Mouse (Mus musculus) kidney, adult 2 months (tissue): Measurements from ENCODE around the gene Pik3r5. TPM values are rescaled to one million over a fixed set of nuclear protein-coding genes. Genes with fewer than 3 reads are reported as not detected.

Experiments used
- DNase-seq: peaks from one replicate; pipeline ENCODE4 v3.0.0; 2021
- H3K27ac ChIP-seq: fragments of 200-500 bp; 2 replicates; pipeline ENCODE4 v1.5.1; 2012; ENCODE audit warnings: low read depth, low read length, control low read depth, inconsistent platforms; ENCODE audit not compliant: insufficient read depth
- H3K27me3 ChIP-seq: fragments of 200-500 bp; replicated peaks from 2 replicates; pipeline ENCODE4 v1.6.1; 2012; ENCODE audit warnings: mild to moderate bottlenecking, moderate library complexity, low read length, inconsistent platforms; ENCODE audit not compliant: control insufficient read depth, insufficient read depth
- H3K36me3 ChIP-seq: fragments of 200-500 bp; 2 replicates; pipeline ENCODE4 v1.6.1; 2012; ENCODE audit warnings: mild to moderate bottlenecking, moderate library complexity, low read length, inconsistent platforms; ENCODE audit not compliant: control insufficient read depth, insufficient read depth
- H3K4me1 ChIP-seq: fragments of 200-500 bp; 2 replicates; pipeline ENCODE4 v1.6.1; 2011; ENCODE audit warnings: low read length; ENCODE audit not compliant: control insufficient read depth, insufficient read depth
- H3K4me3 ChIP-seq: fragments of 200-500 bp; 2 replicates; pipeline ENCODE4 v1.5.1; 2011; ENCODE audit warnings: mild to moderate bottlenecking, low read depth, low read length, control low read depth; ENCODE audit not compliant: insufficient read depth
- CTCF ChIP-seq: fragments of 200-500 bp; conservative IDR thresholded peaks from 2 replicates; pipeline ENCODE4 v1.5.1; 2011; ENCODE audit warnings: low read depth, mild to moderate bottlenecking, control low read depth, low read length, moderate library complexity, mixed read lengths; ENCODE audit not compliant: insufficient read depth, insufficient read length
- POLR2A ChIP-seq: fragments of 200-500 bp; IDR thresholded peaks from one replicate; pipeline ENCODE4 v1.6.1; 2011; ENCODE audit warnings: low read depth, low read length, control low read depth
- WGBS: fragments of 180-500 bp; shearing (Covaris S2); methylation state at CpG from one replicate; pipeline ENCODE4 v1.1.7; 2018; 5-methylcytosine and 5-hydroxymethylcytosine counted together
- polyA plus RNA-seq: library from polyadenylated mRNA; depleted of rRNA; stranded (reverse); fragments of >200 nt; gene quantifications from 2 replicates; pipeline ENCODE4 v1.2.3, GENCODE M21; 2012

Gene Pik3r5
- polyA plus RNA-seq, 1 experiment: 2.2 TPM

GRCm38 (mm10) chr11:68400727-68401219 is 31.1 kb upstream of the Pik3r5 start, which contains the start of gene Ntn1:
TSS of gene Ntn1 (minus strand) at chr11:68400823.
- Histone ChIP-seq H3K4me3 (peak within 1 kb of the TSS; percentile 55), H3K4me1 (peaks cover under 1% of the 10 kb centered on the region; the same call in 1 of the 2 replicates), H3K27ac (peak within 1 kb of the TSS; percentile 20), H3K27me3 (no peaks in the 10 kb centered on the region; the same call in 1 of the 2 replicates), H3K36me3 (no peaks in the 10 kb centered on the region)
- DNase-seq: no peak
- whole genome bisulfite sequencing: 38% methylated on average over 11 of the region's 11 CpGs
- TF ChIP-seq POLR2A: no peak
- TF ChIP-seq CTCF: no peak

DNA sequence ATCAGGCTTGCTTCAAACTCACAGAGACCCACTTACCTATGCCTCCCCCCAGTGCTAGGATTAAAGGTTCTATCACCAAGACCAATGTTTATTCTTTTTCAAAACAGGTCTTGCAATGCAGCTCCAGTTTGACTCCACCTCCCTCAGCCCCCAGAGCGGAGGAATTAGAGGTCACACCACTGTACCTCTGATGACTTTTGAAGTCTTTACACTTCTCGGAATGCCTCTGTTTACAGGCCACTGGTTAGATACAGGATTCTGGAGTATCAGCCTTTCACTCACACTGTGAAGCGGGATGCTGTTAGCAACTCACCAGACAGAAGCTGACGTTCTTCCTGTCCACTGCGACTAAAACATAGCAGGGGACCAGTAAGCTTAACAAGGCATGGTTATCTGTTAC is 30.5 kb upstream of the Pik3r5 start:
- 64% methylated on average over 5 of the region's 5 CpGs for WGBS
- TF ChIP-seq CTCF: no peak
- TF ChIP-seq POLR2A: no peak
- DNase-seq: no peak
- H3K27me3 ChIP-seq: no peaks in the 10 kb centered on the region; the same call in 1 of the 2 replicates
- H3K36me3 ChIP-seq: no peaks in the 10 kb centered on the region
- no peak overlapping the region for H3K4me3 ChIP-seq
- H3K27ac ChIP-seq: no peak overlapping the region
- no peaks in the 10 kb centered on the region for H3K4me1 ChIP-seq

DNA sequence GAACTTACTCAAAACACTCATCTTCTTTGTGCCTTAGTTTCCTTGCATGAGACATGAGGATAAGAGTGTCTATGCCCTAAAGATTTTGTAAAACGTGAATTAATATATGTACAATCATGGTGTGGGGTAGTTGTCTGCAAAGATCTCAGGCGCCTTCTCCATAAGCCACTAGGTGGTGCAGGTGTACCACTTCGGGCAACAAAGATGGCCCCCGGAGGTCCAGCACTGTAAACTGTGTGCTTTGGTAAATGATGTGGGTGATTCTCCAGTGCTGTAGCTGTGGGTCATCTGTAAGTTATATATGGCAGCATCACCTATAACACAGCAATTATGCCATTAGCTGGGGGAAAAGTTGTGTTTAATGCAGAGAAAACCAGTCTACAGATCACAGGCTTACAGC is 27.7 kb upstream of the Pik3r5 start:
- TF ChIP-seq POLR2A (no peak), CTCF (peak; percentile 43; the same call in 1 of the 2 replicates)
- DNase-seq: no peak
- 61% methylated on average over 4 of the region's 4 CpGs for WGBS
- H3K4me1 ChIP-seq: no peaks in the 10 kb centered on the region
- H3K4me3 ChIP-seq: no peak overlapping the region
- H3K36me3 ChIP-seq: no peaks in the 10 kb centered on the region
- no peaks in the 10 kb centered on the region; the same call in 1 of the 2 replicates for H3K27me3 ChIP-seq
- no peak overlapping the region for H3K27ac ChIP-seq

DNA sequence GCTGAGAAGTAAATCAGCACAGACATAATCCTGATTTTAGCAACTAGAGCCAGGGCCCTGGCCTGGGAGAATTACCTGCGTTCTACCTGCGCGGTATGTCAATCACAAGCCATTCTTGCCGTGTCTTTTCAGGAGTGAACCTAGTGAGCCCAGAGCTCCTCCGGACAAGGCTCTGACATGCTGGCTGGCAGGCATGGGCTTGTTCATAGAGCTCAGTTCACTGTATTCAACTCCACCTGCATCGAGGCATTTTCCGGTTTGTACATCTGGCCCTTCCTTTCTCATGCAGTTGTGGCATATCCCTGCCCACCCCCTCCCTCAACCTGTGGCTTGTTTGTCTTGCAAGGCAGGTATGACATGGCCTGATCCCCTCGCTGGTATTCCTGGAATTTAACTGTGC is 26.3 kb upstream of the Pik3r5 start:
- H3K4me1 ChIP-seq: no peaks in the 10 kb centered on the region
- DNase-seq: no peak
- H3K36me3 ChIP-seq: no peaks in the 10 kb centered on the region
- no peak overlapping the region for H3K4me3 ChIP-seq
- H3K27me3 ChIP-seq: no peaks in the 10 kb centered on the region
- WGBS: 89% methylated on average over 8 of the region's 8 CpGs
- no peak overlapping the region for H3K27ac ChIP-seq
- TF ChIP-seq CTCF (no peak), POLR2A (no peak)

DNA sequence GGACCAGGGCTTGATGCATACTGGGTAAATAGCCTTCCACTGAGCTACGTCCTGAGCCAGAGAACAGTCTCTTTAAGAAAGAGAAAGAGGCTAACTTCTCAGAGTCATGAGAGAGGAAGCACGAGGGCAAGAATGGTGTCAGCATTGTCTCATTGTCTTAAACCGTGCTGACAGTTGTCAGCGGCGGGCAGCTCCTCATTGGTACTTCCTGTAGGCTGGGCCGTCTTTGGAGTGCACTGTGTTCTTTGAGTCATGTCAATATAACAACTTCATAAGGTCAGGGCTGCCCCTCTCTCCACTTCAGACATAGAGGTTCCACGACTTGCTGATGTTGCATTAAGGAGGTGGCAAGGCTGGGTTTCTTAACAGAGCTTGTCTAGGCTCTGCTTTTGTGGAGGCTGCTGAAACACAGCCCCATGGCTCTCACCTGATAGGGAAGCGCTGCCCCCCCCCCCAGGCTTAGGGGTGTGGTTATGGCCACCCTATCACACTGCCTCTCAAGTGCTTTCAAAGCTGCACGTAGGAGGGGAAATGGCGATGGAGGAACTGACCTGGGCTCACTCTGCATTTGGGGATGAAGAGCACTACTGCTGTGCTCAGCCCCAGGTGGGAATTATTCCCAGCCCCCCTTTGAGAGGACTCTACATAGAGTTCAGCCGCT is 24.5 kb upstream of the Pik3r5 start:
- Histone ChIP-seq H3K36me3 (no peaks in the 10 kb centered on the region), H3K27ac (no peak overlapping the region), H3K4me3 (no peak overlapping the region), H3K4me1 (no peaks in the 10 kb centered on the region), H3K27me3 (no peaks in the 10 kb centered on the region)
- no peak for DNase-seq
- TF ChIP-seq POLR2A (no peak), CTCF (no peak)
- 78% methylated on average over 11 of the region's 11 CpGs for WGBS

GRCm38 (mm10) chr11:68408127-68408526 is 23.8 kb upstream of the Pik3r5 start:
- WGBS: 61% methylated on average over 2 of the region's 2 CpGs
- peak; percentile 80 for TF ChIP-seq CTCF
- TF ChIP-seq POLR2A: no peak
- Histone ChIP-seq H3K27me3 (no peaks in the 10 kb centered on the region), H3K4me3 (no peak overlapping the region), H3K4me1 (no peaks in the 10 kb centered on the region), H3K36me3 (no peaks in the 10 kb centered on the region), H3K27ac (no peak overlapping the region)
- peak; percentile 80 for DNase-seq

DNA sequence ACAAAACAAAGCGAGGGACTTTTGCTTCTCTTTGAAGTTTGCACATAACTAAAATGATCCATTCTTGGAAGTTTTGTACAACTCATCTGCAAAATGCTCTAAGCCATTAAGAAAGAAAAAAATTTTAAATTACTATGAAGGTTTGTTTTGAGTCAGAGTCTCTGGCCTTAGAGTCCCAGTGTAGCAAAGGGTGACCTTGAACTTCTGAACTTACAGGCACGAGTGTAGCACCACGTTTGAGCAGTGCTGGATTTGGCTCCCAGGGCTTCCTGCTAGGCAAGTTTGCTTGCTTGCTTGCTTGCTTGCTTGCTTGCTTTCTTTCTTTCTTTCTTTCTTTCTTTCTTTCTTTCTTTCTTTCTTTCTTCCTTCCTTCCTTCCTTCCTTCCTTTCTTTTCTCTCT is 14.9 kb upstream of the Pik3r5 start:
- Histone ChIP-seq H3K36me3 (no peaks in the 10 kb centered on the region), H3K4me3 (no peak overlapping the region), H3K4me1 (no peaks in the 10 kb centered on the region), H3K27ac (no peak overlapping the region), H3K27me3 (no peaks in the 10 kb centered on the region)
- no peak for DNase-seq
- no peak for TF ChIP-seq CTCF
- TF ChIP-seq POLR2A: no peak
- 47% methylated on average over 3 of the region's 3 CpGs for WGBS

- Histone ChIP-seq H3K4me3 (no peak overlapping the region), H3K4me1 (no peaks in the 10 kb centered on the region), H3K36me3 (no peaks in the 10 kb centered on the region), H3K27me3 (no peaks in the 10 kb centered on the region), H3K27ac (no peak overlapping the region)
- TF ChIP-seq POLR2A (no peak), CTCF (peak; percentile 76)
- WGBS: 42% methylated on average over 9 of the region's 9 CpGs
- peak; percentile 36 for DNase-seq
Observed at GRCm38 (mm10) chr11:68417831-68418230, 14.1 kb upstream of the Pik3r5 start.
